Mouse (Mus musculus) cortical plate, adult 2 months (tissue): ENCODE results near the gene Sstr5. TPM values are rescaled to one million over a fixed set of nuclear protein-coding genes. Genes with fewer than 3 reads are reported as not detected.

Experiments
- H3K27ac ChIP-seq: fragments of 200-500 bp; 2 replicates; pipeline ENCODE4 v1.5.1; 2012; ENCODE audit warnings: low read length, control low read depth, inconsistent platforms; ENCODE audit not compliant: insufficient read depth
- H3K4me1 ChIP-seq: fragments of 200-500 bp; 2 replicates; pipeline ENCODE4 v1.6.1; 2011; ENCODE audit warnings: low read length; ENCODE audit not compliant: control insufficient read depth, insufficient read depth
- H3K4me3 ChIP-seq: fragments of 200-500 bp; 2 replicates; pipeline ENCODE4 v1.5.1; 2011; ENCODE audit warnings: mild to moderate bottlenecking, low read length, control low read depth; ENCODE audit not compliant: insufficient read depth
- CTCF ChIP-seq: fragments of 200-500 bp; IDR thresholded peaks from 2 replicates; pipeline ENCODE4 v1.5.1; 2011; ENCODE audit warnings: mild to moderate bottlenecking, control low read depth, low read length; ENCODE audit not compliant: insufficient read depth; ENCODE audit errors: extremely low read depth
- POLR2A ChIP-seq: fragments of 200-500 bp; IDR thresholded peaks from 2 replicates; pipeline ENCODE4 v1.6.1; 2011; ENCODE audit warnings: mild to moderate bottlenecking, low read length, control low read depth; ENCODE audit not compliant: insufficient read depth; ENCODE audit errors: extremely low read depth
- polyA plus RNA-seq: library from polyadenylated mRNA; depleted of rRNA; stranded (reverse); fragments of >200 nt; gene quantifications from 2 replicates; pipeline ENCODE4 v1.2.3, GENCODE M21; 2012; rRNA removed

Sstr5 gene
- 0.10 and 0.11 TPM in 2 replicates for polyA plus RNA-seq

- Histone ChIP-seq H3K4me1 (no peaks in the 10 kb centered on the region), H3K27ac (no peak within 1 kb of the TSS), H3K4me3 (no peak within 1 kb of the TSS)
- TF ChIP-seq CTCF (no peak), POLR2A (no peak)
Measured at GRCm38 (mm10) chr17:25497013-25497412, at the start of gene Sstr5. Gene Sstr5 (minus strand): TSS chr17:25497288.

DNA sequence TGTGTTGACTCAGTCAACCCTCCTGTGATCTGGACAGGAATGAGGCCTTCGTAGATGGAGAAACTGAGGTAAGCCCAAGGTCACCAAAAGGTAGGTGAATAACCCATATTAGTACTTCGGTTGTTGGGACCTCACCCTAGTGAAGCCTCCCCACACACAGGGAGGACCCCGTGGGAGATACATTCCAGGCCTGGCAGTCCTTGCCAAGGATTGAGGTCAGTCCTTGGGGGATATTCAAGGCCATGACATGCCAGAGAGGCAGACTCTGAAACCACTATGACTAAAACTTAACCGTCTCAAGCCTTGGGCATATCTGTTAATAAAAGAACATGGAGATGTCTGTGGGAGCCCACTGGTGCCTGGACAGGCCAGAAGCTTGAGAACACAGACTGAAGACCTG, 44.7 kb upstream of the Sstr5 start:
- Histone ChIP-seq H3K27ac (no peak overlapping the region), H3K4me3 (no peak overlapping the region), H3K4me1 (no peaks in the 10 kb centered on the region)
- TF ChIP-seq POLR2A = no peak

GRCm38 (mm10) chr17:25540731-25541130, 43.6 kb upstream of the Sstr5 start:
- TF ChIP-seq CTCF = no peak
- TF ChIP-seq POLR2A = no peak

DNA sequence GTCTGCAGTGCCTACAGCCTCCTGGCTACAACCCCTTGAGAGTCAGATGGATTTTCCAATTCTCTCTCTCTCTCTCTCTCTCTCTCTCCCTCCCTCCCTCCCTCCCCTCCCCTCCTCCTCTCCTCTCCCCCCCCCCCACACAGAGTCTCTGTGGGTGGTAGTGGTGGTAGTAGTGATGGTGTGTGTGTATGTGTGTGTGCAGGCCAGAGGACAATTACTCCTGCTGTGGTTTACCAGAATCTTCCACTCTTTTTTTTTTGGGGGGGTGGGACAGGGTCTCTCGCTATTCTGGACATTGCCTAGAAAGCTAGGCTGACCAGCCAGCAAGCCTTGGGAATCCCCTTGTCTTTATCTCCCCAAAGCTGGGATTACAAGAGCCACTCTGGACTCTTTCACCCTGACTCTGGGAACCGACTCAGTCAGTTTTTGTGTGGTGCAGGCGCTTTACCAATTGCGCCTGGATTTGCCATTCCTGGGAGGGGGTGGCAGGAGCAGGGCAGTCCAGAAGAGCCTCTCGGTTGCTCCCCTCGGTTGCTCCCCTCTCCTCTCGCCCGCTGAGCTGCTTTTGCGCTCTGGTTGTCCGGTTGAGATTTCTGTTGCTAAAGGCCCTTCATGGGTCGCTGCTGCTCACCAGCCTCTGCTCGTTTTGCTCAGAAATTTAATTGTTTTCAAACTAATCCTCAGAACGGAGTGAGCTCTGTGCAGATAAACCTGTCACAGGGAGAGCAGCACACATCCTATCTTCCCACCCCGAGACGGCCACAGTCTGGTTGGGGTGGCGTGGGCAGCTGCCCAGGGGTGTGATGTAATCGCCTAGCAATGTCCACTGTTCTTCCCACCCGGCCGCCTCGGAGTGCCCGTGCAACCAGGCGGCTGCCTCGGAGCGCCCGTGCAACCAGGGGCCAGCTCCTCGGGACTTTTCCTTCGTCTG, 42.1 kb upstream of the Sstr5 start:
- Histone ChIP-seq H3K27ac (no peak overlapping the region), H3K4me1 (no peaks in the 10 kb centered on the region), H3K4me3 (no peak overlapping the region)
- TF ChIP-seq CTCF (no peak), POLR2A (no peak)

More at GRCm38 (mm10) chr17:25540731-25541130, 43.6 kb upstream of the Sstr5 start:
- no peak overlapping the region for H3K4me3 ChIP-seq
- H3K27ac ChIP-seq = no peak overlapping the region
- no peaks in the 10 kb centered on the region for H3K4me1 ChIP-seq

DNA sequence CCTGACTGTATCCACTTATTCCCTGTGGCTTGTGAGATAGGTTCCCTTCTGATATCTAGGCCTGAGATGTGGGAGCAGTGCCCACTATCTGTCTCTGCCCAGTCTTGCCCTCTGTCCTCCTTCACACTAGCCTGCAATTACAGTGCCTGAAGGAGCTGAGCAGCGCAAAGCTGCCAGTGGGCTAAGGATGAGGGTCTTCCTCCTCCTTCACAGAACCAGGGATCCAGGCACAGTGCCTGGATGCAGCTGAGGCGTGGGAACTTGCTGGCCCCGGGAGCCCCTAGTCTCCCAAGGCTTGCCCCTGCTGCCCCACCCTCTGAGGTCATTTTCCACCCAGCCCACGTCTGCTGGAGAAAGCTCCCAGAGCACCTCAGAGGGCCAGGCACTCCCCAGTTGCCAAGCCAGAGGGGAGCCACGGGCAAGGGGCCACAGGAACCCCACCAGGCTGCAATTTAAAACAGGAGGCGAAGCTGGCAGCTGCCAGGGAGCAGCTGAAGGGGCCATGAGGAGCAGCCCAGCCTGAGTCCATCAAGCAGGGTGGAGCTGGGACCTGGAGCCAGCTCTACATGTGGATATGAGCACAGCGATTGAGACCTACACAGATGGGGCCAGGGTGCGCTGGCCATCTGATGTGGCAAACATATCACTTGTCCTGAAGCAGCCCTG, 33.4 kb upstream of the Sstr5 start:
- TF ChIP-seq CTCF (no peak), POLR2A (no peak)
- Histone ChIP-seq H3K4me1 (no peaks in the 10 kb centered on the region), H3K27ac (no peak overlapping the region), H3K4me3 (no peak overlapping the region)

GRCm38 (mm10) chr17:25522080-25522479, 25.0 kb upstream of the Sstr5 start:
- TF ChIP-seq CTCF (no peak), POLR2A (no peak)
- Histone ChIP-seq H3K4me1 (no peaks in the 10 kb centered on the region), H3K4me3 (no peak overlapping the region), H3K27ac (no peak overlapping the region)

GRCm38 (mm10) chr17:25520492-25520891, 23.4 kb upstream of the Sstr5 start:
- TF ChIP-seq POLR2A = no peak
- TF ChIP-seq CTCF = no peak
- H3K27ac ChIP-seq = no peak overlapping the region
- no peak overlapping the region for H3K4me3 ChIP-seq
- H3K4me1 ChIP-seq = no peaks in the 10 kb centered on the region

DNA sequence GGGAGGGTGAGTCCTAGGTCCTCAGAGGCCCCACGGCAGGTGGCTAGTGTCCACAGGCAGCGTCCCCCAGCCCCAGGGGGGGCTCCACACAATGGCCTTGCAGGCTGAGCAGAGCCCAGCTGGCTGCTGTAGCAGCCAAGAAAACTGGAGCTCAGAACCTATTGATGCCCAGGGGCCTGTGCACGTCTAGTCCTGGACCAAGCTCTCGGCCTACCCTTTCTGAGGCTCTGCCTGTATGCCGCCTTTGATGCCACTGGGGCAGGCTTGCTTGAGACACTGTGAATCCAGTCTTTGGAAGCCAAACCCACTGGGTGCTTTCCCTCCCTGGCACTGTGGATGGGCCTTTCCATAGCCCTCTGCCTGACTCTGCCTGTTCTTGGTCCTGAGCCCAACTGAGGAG, 22.4 kb upstream of the Sstr5 start:
- H3K27ac ChIP-seq = peak overlapping the region; percentile 71
- no peak overlapping the region for H3K4me3 ChIP-seq
- TF ChIP-seq CTCF (no peak), POLR2A (no peak)
- H3K4me1 ChIP-seq = no peaks in the 10 kb centered on the region

DNA sequence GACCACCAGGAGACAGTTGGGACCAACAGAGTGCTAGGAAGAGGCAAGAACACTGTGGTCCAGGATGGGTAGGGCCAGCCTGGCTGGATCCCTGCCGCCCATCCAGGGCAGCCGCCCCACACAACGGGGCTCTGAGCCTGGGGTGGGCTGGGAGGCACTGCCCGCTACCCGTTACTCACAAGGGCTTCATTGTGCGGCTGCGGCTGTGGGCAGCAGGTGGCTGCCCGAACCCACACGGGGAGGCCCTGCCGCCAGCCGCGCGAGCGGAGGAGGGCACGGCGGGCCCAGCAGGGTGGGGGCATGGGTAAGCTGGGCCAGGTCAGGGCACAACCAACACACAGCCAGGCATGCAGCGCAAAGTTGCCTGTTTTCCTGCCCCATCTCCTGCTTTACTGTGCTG, 21.1 kb upstream of the Sstr5 start:
- H3K4me3 ChIP-seq = peak overlapping the region; percentile 15; the same call in 1 of the 2 replicates
- no peak for TF ChIP-seq CTCF
- no peak for TF ChIP-seq POLR2A
- H3K27ac ChIP-seq = peak overlapping the region; percentile 71
- H3K4me1 ChIP-seq = no peaks in the 10 kb centered on the region
